Mouse (Mus musculus) CH12.LX (cell line): ENCODE measurements around the gene Fcnb. TPM values are rescaled to one million over a fixed set of nuclear protein-coding genes. Genes with fewer than 3 reads are reported as not detected.

Experiments
- DNase-seq: peaks from one replicate; pipeline ENCODE4 v3.0.0-alpha.2; 2013; ENCODE audit errors: extremely low read depth
- H3K27ac ChIP-seq: 2 replicates; pipeline ENCODE4 v1.5.1; 2012; ENCODE audit warnings: low read depth, mild to moderate bottlenecking, control low read depth, moderate library complexity; ENCODE audit not compliant: insufficient read depth
- H3K27me3 ChIP-seq: replicated peaks from 2 replicates; pipeline ENCODE3; 2012; ENCODE audit warnings: inconsistent platforms
- H3K36me3 ChIP-seq, 2 experiments: replicated peaks in 1 of 2; 2 replicates each; pipeline versions ENCODE3 to v1.6.1; 2012; ENCODE audit warnings: inconsistent platforms in 1 of 2, low read length in 1 of 2, mild to moderate bottlenecking in 1 of 2, mixed read lengths in 1 of 2, moderate library complexity in 1 of 2; ENCODE audit not compliant: control insufficient read depth in 1 of 2, insufficient read depth in 1 of 2
- H3K4me1 ChIP-seq, 2 experiments: 2 replicates each; pipeline ENCODE4 v1.6.1; 2012; ENCODE audit warnings: inconsistent platforms in 1 of 2, moderate library complexity in 1 of 2; ENCODE audit not compliant: insufficient read depth in 2 of 2, control insufficient read depth in 1 of 2
- H3K4me2 ChIP-seq: 2 replicates; pipeline ENCODE4 v1.6.1; 2012; ENCODE audit warnings: low read depth, mild to moderate bottlenecking, control low read depth; ENCODE audit not compliant: poor library complexity, insufficient read depth, severe bottlenecking
- H3K4me3 ChIP-seq, 3 experiments: fragments of 150-350 bp in 1 of 3; sonication (generic) in 1 of 3; replicated peaks in 1 of 3; 2 replicates each; pipeline versions ENCODE3 to v1.5.1; 2011 to 2012; ENCODE audit warnings: low read depth in 2 of 3, low read length in 2 of 3, mild to moderate bottlenecking in 2 of 3, moderate library complexity in 2 of 3, control low read depth in 1 of 3, improper control_type of control experiment in 1 of 3, inconsistent platforms in 1 of 3, mixed read lengths in 1 of 3; ENCODE audit not compliant: poor library complexity in 1 of 3
- H3K79me2 ChIP-seq: replicated peaks from 2 replicates; pipeline ENCODE4 v1.6.1; 2012; ENCODE audit warnings: mild to moderate bottlenecking, moderate library complexity; ENCODE audit not compliant: control insufficient read depth, poor library complexity, insufficient read depth, severe bottlenecking; ENCODE audit errors: extremely low read depth
- H3K9ac ChIP-seq: 2 replicates; pipeline ENCODE4 v1.6.1; 2012; ENCODE audit warnings: low read depth, mild to moderate bottlenecking, control low read depth, moderate library complexity; ENCODE audit not compliant: insufficient read depth
- H3K9me3 ChIP-seq: replicated peaks from 2 replicates; pipeline ENCODE3; 2012; ENCODE audit warnings: low read length, inconsistent platforms, mixed read lengths
- E2F4 ChIP-seq: IDR thresholded peaks from 2 replicates; pipeline ENCODE4 v1.6.1; 2011; ENCODE audit warnings: low read depth, low read length, improper control_type of control experiment; ENCODE audit not compliant: insufficient replicate concordance
- GABPA ChIP-seq: IDR thresholded peaks from 2 replicates; pipeline ENCODE4 v1.6.1; 2012; ENCODE audit warnings: low read depth, low read length, improper control_type of control experiment, inconsistent platforms; ENCODE audit not compliant: insufficient replicate concordance
- IRF4 ChIP-seq: IDR thresholded peaks from 2 replicates; pipeline ENCODE4 v1.6.1; 2014; ENCODE audit warnings: low read depth, mild to moderate bottlenecking, inconsistent platforms, low read length, improper control_type of control experiment
- JUN ChIP-seq: IDR thresholded peaks from 2 replicates; pipeline ENCODE4 v1.6.1; 2011; ENCODE audit warnings: low read depth, mild to moderate bottlenecking, low read length, improper control_type of control experiment, moderate library complexity; ENCODE audit not compliant: insufficient read depth
- JUND ChIP-seq: conservative IDR thresholded peaks from 2 replicates; pipeline ENCODE4 v1.6.1; 2011; ENCODE audit warnings: low read depth, low read length, improper control_type of control experiment
- MEF2A ChIP-seq: IDR thresholded peaks from 2 replicates; pipeline ENCODE4 v1.6.1; 2014; ENCODE audit warnings: low read depth, mild to moderate bottlenecking, inconsistent platforms, low read length, improper control_type of control experiment, borderline replicate concordance
- NELFE ChIP-seq: IDR thresholded peaks from 2 replicates; pipeline ENCODE4 v1.6.1; 2011; ENCODE audit warnings: low read depth, low read length, improper control_type of control experiment
- NRF1 ChIP-seq: IDR thresholded peaks from 2 replicates; pipeline ENCODE4 v1.6.1; 2014; ENCODE audit warnings: low read depth, mild to moderate bottlenecking, inconsistent platforms, low read length, improper control_type of control experiment, moderate library complexity
- PAX5 ChIP-seq: IDR thresholded peaks from 2 replicates; pipeline ENCODE4 v1.6.1; 2012; ENCODE audit warnings: low read length, inconsistent platforms, mixed read lengths
- POLR2A ChIP-seq: IDR thresholded peaks from 2 replicates; pipeline ENCODE4 v1.6.1; 2011; ENCODE audit warnings: low read depth, mild to moderate bottlenecking, improper control_type of control experiment, low read length
- POLR2AphosphoS2 ChIP-seq: IDR thresholded peaks from 2 replicates; pipeline ENCODE4 v1.6.1; 2011; ENCODE audit warnings: low read depth, low read length, improper control_type of control experiment
- RAD21 ChIP-seq: IDR thresholded peaks from 2 replicates; pipeline ENCODE4 v1.6.1; 2011; ENCODE audit warnings: low read depth, mild to moderate bottlenecking, low read length, improper control_type of control experiment, moderate library complexity
- RCOR1 ChIP-seq: conservative IDR thresholded peaks from 2 replicates; pipeline ENCODE4 v1.6.1; 2012; ENCODE audit warnings: low read depth, mild to moderate bottlenecking, inconsistent platforms, low read length, improper control_type of control experiment
- SIN3A ChIP-seq: IDR thresholded peaks from 2 replicates; pipeline ENCODE4 v1.6.1; 2012; ENCODE audit warnings: low read length, improper control_type of control experiment, inconsistent platforms
- TBP ChIP-seq: conservative IDR thresholded peaks from 2 replicates; pipeline ENCODE4 v1.6.1; 2011; ENCODE audit warnings: low read depth, low read length, improper control_type of control experiment
- TCF12 ChIP-seq: IDR thresholded peaks from 2 replicates; pipeline ENCODE4 v1.6.1; 2014; ENCODE audit warnings: low read depth, mild to moderate bottlenecking, inconsistent platforms, low read length, improper control_type of control experiment
- UBTF ChIP-seq: IDR thresholded peaks from 2 replicates; pipeline ENCODE4 v1.6.1; 2012; ENCODE audit warnings: low read depth, mild to moderate bottlenecking, inconsistent platforms, low read length, improper control_type of control experiment, moderate library complexity
- USF2 ChIP-seq: conservative IDR thresholded peaks from 2 replicates; pipeline ENCODE4 v1.6.1; 2011; ENCODE audit warnings: low read depth, low read length, improper control_type of control experiment
- ZC3H11A ChIP-seq: IDR thresholded peaks from 2 replicates; pipeline ENCODE4 v1.6.1; 2012; ENCODE audit warnings: low read depth, mild to moderate bottlenecking, inconsistent platforms, low read length, improper control_type of control experiment
- ZKSCAN1 ChIP-seq: IDR thresholded peaks from 2 replicates; pipeline ENCODE4 v1.6.1; 2012; ENCODE audit warnings: low read depth, inconsistent platforms, low read length, improper control_type of control experiment, borderline replicate concordance
- ZMIZ1 ChIP-seq: IDR thresholded peaks from 2 replicates; pipeline ENCODE4 v1.6.1; 2012; ENCODE audit warnings: low read depth, mild to moderate bottlenecking, inconsistent platforms, low read length, improper control_type of control experiment
- dilution Hi-C: fragments of 300-500 bp; cut with MboI; formaldehyde crosslinking; loops from 2 replicates; pipeline ENCODE4 v1.14.3; 2020; ENCODE audit warnings: low sequenced_read_pairs; ENCODE audit not compliant: extremely low pct_unique_long_range_greater_than_20kb, extremely low pct_ligation_motif_present
- in situ Hi-C: fragments of 300-500 bp; cut with MboI; formaldehyde crosslinking; loops from 3 replicates; pipeline ENCODE4 v1.14.3; 2019; ENCODE audit warnings: low sequenced_read_pairs, low pct_ligation_motif_present, low pct_unique_long_range_greater_than_20kb, mixed read lengths
- polyA plus RNA-seq: library from polyadenylated mRNA; unstranded; fragments of >175 nt; gene quantifications from 2 replicates; pipeline ENCODE4 v1.2.1, GENCODE M21; 2012; ENCODE audit warnings: low read depth; ENCODE audit not compliant: insufficient read length
- total RNA-seq, 2 experiments: library from RNA; depleted of rRNA; stranded (reverse); fragments of 300-350 nt in 1 of 2; fragments of >200 nt in 1 of 2; gene quantifications; 2 replicates each; pipeline ENCODE4 v1.2.3; 2012 to 2014

Gene Fcnb
- total and polyA plus RNA-seq, 3 experiments, result not detected

GRCm38 (mm10) chr2:28096751-28097309 is 12.1 kb upstream of the Fcnb start:
- Histone ChIP-seq H3K79me2 (no peaks in the 10 kb centered on the region), H3K4me3 (no peak overlapping the region), H3K27me3 (peaks cover 91% of the 10 kb centered on the region), H3K4me1 (no peaks in the 10 kb centered on the region), H3K9me3 (no peaks in the 10 kb centered on the region), H3K27ac (no peak overlapping the region), H3K4me2 (no peak overlapping the region), H3K36me3 (no peaks in the 10 kb centered on the region), H3K9ac (no peak overlapping the region)
- dilution Hi-C loops (no loop called here), in situ Hi-C loops (no loop called here)
- TF ChIP-seq ZKSCAN1 (no peak), MEF2A (no peak), RAD21 (no peak), NRF1 (no peak), E2F4 (no peak), USF2 (no peak), GABPA (no peak), IRF4 (no peak), ZC3H11A (no peak), POLR2A (no peak), TBP (no peak)
- no peak for DNase-seq

- TF ChIP-seq RCOR1, result no peak
- no peak for TF ChIP-seq JUND
- TF ChIP-seq JUN, result no peak
- no peak for TF ChIP-seq GABPA
- no peak for TF ChIP-seq SIN3A
- no peak for TF ChIP-seq E2F4
- no peak for TF ChIP-seq TCF12
- TF ChIP-seq PAX5, result no peak
- no peak for TF ChIP-seq POLR2AphosphoS2
- no peak for TF ChIP-seq ZMIZ1
- TF ChIP-seq NELFE, result no peak
- no peak for TF ChIP-seq MEF2A
- TF ChIP-seq TBP, result no peak
- no peak for TF ChIP-seq UBTF
- DNase-seq, result no peak
- peaks cover 89% of the 10 kb centered on the region for H3K27me3 ChIP-seq
- H3K9me3 ChIP-seq, result no peaks in the 10 kb centered on the region
- H3K79me2 ChIP-seq, result no peaks in the 10 kb centered on the region
- no peak overlapping the region for H3K27ac ChIP-seq
- dilution Hi-C loops (no loop called here), in situ Hi-C loops (no loop called here)
- H3K9ac ChIP-seq, result no peak overlapping the region
- no peak overlapping the region for H3K4me2 ChIP-seq
- H3K4me3 ChIP-seq, result no peak overlapping the region
- no peaks in the 10 kb centered on the region for H3K36me3 ChIP-seq
- no peaks in the 10 kb centered on the region for H3K4me1 ChIP-seq
Measured at GRCm38 (mm10) chr2:28092099-28092498, 7.4 kb upstream of the Fcnb start.
